Mouse (Mus musculus) mesoderm, embryonic 11.5 days (tissue): ENCODE results near the gene Limd1.

ENCODE experiments used
- DNase-seq: peaks from one replicate; pipeline ENCODE4 v3.0.0-alpha.2; 2012; ENCODE audit warnings: low read depth, low spot score

Gene Limd1

DNA sequence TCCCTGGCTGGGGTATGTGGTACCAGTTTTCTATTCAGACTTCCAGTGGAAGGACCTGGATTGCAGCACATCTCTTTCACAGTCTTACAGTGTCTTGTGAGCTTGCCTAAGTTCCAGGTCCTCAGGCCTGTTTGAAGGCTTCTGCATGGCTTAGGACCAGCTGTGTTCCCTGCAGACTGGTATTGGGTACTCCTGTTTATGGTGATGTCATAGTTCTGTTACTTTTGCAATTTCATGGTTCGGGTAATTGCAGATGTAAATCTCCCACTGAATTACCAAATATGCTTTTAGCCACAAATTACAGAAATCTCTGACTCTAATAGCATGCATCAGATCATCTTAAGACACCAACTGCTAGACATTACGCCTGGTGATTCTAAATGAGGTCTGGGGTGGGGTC lies 36.6 kb downstream of the Limd1 start:
- DNase-seq, result no peak

DNA sequence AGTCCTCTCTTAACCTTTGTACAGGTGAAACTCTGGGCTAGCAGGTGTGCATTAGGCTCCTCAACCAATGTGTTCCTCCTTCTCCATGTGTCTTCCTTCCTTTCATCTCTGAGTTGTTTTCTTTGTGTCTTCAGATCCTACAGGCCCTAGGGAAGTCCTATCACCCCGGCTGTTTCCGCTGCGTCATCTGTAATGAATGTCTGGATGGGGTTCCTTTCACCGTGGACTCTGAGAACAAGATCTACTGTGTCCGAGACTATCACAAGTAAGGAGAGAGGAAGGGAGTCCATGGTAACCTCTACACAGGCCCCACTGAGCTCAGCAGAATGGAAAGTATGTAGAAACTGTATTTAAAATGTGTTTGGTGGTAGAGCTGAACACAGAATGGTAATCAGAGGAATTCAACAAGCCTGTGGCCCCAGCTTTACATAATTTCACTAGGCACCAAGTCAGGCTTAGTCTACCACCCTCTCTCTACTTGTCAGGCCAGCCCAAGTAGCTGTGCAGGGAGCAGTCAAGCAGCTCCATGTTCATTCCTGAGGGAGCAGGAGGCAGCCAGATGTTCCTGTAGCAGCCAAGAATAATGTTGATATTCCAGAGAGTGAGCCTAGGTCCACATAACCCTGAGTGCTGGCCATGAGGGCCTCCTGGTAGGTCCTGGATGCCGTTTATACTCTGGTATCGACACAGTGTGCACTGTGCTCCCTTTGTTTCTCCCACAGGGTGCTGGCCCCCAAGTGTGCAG lies 38.3 kb downstream of the Limd1 start:
- no peak for DNase-seq

DNA sequence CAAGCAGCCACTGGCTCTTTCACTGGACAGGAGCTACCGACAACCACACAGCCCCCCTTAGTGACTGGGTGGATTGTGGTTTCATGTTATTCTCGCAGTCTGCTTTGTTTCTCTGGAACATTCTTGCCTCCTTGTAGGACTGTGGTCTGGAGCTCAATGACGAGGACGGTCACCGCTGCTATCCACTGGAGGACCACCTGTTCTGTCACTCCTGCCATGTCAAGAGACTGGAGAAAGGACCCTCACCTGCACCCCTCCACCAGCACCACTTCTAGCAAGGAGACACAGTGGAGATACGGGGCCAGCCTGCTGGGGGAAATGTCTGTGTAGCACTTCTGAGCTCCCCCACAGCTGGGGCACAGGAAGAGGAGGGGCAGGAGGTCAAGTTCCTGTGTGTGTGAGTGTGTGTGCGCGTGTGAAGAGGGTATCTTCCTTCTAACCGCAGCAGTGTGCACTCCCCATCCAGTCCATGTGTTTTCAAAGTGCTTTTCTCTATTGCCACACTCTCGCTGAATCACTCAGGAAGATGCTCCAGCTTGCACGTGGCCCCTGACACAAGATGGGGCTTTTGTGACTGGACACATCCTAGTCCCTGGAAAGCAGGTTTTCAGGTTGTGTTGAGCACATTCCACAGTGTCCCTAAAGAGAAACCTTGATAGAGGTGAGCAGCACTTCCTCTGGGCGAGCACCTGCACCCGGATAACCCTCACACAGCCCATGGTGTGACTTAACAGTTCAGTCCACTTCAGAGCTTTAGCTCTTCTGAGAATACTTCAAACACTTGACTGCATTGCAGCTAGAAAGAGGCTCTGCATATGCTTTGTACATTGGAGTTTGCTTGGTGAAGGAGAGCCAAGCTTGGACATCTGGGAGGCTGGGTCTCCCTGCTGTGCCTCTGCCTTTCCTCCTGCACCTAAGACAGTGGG lies 40.7 kb downstream of the Limd1 start:
- no peak for DNase-seq

DNA sequence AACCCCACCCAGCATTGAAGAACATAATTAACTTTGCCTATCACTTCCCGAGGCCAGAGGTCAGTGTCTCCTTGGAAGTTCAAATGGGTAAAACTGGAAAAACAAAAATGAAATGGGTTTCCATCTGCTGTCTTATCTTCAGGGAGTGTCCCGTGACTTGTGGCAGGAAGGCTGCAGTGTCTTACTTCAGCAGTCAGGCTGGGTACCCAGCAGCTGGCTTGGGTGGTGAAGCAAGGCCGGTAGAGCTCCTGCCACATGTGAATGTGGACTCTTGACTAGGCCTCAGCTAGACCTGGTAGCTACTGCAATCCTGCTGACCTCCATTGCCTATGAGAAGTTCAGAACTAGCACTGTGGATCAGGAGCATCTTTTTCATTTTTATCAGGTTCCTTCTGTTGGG lies 42.2 kb downstream of the Limd1 start:
- no peak for DNase-seq

DNA sequence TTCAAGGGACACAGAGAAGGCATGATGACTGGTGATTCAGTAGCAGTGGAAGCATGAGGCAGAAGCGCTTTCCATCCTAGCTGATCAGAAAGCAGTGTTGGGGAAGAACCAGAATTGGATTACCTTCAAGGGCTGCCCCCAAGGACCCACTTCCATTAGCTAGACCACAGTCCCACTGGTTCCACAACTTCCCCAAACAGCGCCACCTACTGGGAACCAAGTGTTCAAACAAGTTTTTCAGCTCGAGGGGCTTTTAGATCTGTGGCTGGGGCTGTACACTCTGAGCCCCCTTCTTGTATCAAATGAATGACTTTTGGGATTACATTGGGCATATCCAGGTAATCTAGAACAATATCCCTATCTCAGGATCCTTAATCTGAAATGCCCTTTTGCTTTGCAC lies 45.2 kb downstream of the Limd1 start:
- peak; percentile 60 for DNase-seq

DNA sequence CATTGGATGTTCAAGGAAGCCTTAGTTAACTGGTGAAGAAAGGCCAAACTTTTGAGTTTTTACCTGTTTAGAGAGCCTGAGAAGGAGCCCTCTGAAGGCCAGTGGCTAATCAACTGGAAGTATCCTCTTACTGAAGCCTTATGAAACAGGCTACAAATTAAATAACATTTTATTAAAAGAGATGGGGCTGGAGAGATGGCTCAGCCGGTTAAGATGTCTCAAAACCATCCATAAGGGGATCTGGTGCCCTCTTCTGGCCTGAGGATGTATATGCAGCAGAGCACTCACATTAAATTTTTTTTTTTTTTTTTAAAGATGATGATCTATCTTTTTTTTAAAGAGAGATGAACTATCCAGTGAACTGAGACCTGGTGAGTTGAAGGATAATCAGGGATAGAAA lies 46.6 kb downstream of the Limd1 start:
- peak; percentile 79 for DNase-seq

DNA sequence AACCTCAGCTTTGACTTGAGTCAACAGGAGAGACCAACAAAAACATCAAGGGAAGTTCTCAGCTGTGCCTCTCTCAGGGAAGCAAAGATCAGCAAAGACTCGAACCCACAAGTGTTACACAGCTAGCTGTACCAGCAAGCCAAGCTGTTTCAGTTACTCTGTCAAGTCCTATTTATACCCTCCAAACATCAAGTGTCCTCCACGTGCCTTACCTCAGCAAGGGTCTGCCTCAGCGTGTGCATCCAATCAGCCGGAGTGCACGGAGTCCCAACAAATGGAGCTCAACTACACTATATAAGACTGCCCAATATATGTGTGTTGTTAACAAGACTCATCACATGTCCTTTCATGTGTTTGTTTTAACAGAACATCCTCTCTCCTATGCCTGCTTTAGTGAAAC lies 48.0 kb downstream of the Limd1 start:
- no peak for DNase-seq

DNA sequence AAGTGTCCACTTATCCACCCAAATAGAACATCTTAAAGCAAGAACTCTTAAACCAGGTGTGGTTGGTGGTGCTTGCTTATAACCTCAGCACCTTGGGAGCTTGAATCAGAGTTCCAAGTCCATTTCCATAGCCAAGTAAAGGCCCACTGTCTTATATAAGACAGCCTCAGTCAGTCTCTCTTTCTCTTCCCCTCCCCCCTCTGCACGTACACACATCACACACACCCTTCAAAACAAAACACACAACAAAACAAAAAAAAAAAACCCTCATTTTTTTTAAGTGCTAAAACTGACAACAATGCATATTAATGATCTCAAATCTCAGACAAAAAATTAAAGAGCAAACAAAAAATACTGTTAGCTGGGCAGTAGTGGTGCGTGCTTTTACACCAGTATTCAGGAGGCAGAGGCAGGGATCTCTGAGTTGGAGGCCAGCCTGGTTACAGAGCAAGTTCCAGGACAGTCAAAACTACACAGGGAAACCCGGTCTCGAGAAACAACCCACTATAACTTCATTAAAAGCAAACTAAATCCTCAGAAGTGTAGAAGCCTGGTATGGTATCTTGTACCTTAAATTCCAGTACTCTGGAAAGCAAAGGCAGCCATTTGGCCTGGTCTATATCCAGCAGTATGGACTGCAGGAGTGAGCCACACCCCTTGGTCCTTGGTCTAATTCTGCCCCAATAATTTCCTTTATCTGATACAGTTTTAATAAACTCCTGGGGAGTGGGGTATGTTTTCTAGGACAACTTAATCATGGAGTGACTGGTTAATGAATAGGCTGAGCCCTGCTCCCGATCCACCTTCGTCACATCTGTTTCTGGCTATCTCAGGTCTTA lies 49.8 kb downstream of the Limd1 start:
- peak; percentile 12 for DNase-seq

DNA sequence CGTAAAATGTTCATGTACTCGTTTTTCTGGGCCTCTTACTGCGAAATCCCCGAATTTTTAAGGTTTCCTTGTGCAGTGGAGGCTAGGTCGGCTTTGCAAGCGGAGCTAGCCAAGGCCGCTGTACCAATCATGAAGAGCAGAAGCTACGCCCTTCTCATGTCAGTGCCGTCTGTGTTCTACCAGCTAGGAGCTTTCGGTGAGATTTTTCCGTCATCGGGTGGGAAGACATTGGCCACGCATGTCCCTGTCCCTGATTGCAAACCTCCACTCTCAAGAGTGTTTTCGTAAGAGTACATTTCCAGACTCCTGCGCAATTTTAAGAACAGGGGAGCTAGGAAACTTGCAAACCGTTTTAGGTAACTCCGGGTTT lies 50.4 kb downstream of the Limd1 start:
- no peak for DNase-seq

DNA sequence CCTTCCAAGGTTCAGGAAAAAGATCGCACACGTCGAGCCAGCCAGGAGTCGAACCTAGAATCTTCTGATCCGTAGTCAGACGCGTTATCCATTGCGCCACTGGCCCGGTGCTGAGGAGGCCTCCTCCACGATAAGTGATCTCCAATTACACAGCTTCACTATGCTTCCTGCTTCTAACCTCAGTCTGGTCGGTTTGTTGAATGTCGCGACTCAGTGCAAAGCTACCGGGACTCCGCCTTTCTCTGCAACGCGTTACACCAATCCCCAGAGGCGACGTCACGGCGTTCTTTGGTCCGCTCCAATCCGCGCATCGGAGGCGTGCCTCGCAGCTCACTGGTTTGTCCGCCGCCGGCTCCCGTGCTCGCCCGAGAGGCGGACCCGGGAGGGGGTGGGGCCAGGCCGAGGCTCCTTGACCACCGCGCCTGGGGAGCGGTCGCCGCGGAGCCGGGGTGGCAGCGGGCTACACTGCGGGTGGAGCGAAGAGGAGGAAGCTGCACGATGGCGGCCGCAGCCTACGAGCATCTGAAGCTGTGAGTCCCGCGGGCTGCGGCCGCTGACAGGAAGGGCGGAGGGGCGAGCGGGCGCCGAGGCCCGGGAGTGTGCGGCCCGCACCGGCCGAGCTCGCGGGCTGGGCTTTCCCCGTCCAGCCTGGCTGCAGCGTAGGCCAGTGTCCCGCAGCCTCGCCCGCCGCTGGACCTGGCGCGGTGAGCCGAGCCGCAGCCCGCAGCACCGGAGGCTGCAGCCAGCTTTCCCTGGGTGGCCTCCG lies 51.1 kb downstream of the Limd1 start, which contains the start of gene Sacm1l:
TSS of gene Sacm1l (plus strand) at position 368 of the 766 bp plus-strand sequence.
- peak; percentile 100 for DNase-seq

DNA sequence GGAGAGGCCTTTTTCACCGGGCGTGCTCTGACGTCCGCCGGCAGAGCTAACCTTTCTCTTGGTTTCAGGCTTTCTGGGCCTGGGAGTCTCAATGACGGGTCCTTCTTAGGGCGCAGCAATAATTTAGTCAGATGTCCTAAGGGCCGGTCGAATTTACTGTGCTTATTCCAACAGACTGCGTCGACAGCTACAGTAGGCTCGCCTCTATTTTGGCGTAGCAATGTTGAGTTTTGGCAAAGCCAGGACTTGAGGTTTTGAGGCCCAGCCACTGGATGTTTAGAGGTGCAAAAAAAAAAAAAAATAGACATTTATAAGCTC lies 51.6 kb downstream of the Limd1 start:
- DNase-seq, result peak; percentile 56

DNA sequence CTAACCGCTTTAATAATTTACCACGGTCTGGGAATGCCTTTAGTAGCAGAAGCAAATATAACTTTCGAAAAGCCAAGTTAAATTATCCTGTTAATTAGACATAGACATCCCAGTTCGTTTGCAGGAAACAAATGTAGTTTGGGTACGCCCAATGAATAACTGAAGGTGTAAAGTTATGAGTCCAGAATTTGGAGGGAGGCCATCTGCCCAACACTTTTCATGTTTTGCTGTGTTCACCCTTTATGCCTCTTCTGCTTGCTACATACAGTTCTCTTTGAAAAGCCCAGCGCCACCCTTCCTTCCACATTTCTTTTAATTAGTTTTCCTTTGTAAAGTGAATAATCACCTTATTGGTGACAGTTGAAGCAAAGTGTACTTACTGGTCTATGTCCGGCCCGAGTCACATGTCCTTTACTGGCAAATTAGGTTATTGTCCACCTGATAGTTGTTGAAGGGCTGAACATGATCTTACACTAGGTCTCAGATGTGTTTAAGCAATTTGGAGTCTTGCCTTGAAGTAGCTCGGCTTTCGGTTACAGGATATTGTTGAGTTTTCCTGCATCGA lies 52.1 kb downstream of the Limd1 start:
- no peak for DNase-seq

DNA sequence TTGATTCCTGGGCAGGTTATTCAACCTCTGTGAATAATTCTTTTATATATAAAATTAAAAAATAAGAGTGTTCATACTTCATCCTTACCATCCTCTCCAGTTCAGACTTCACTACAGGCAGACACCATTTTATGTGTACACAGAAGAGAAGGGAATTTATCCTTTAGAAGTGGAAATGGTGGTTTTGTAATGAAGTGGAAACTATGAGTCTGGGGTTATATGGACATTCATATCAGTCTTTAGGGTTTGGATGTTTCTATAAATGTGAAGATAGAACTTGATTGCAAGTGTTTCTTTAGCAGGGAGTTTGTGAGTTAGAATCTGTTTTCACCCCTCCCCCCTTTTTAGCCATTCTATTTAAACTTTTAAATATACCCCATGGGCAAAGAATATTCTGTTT lies 52.7 kb downstream of the Limd1 start:
- DNase-seq, result no peak

DNA sequence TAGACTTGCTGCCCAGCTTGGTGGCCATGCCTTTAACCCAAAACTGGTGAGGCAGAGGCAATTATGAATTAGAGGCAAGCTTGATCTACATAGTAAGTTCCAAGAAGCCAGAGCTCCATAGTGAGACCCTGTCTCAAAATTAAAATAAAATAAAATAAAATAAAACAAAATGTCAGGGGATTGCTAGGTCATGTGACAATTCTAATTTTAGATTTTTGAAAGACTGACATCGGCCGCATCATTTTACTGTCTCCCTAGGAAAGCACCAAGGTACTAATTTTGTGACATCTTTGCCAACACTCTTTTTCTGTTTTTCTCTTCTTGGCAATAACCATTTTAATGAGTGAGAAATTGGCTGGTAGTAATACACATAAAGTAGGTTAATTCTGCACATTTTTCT lies 58.1 kb downstream of the Limd1 start:
- no peak for DNase-seq

DNA sequence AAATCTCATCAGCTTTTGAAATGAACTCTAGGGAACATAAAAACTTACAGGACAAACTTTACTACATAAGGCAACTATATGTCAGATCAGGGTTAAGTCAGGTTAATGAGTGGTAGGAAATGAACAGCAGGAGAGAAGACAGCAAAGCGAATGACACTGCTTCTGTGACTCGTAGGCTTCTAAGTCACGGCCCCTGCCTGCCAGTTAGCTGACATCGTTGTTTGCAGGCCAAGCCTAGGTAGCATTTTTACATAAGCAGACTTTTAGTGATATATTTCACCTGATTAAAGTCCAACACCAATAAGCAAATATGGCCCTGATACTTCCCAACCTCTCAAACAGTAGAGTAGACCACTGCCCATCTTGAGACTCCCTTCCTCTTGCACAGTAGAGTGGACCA lies 59.7 kb downstream of the Limd1 start:
- DNase-seq, result no peak

DNA sequence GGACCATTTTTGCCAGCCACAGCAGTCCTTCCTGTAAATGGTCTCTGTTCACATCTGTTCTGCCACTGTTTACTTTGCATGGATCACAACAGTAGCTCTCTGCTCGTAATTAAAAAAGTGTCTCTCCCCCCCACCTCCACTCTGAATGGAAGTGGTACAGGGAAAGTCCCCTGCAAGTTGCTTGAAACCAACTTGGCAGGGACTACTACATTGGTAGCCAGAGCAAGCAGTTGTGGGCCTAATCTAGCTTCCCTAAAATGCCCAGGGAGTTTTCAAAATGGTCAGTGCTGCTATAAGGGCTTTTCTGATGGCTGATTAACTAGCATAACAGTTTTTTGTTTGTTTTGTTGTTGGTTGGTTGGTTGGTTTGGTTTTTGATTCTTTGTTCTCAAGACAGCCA lies 60.6 kb downstream of the Limd1 start:
- DNase-seq, result no peak

DNA sequence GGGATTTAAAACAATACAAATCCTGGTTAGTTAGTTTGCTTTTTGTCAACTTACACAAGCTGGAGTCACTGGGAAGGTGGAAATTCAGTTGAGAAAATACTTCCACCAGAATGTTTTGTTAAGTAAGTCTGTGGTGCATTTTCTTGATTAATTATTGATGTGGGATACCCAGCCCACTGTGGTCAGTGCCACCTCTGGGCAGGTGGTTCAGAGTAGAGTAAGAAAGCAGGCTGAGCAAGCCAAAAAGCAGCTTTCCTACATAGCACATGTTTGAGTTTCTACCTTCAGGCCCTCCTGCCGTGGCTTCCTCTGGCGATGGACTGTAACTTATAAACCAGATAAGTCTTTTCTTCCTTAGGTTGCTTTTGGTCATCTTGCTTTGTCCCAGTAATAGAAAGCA lies 61.3 kb downstream of the Limd1 start:
- DNase-seq, result no peak

DNA sequence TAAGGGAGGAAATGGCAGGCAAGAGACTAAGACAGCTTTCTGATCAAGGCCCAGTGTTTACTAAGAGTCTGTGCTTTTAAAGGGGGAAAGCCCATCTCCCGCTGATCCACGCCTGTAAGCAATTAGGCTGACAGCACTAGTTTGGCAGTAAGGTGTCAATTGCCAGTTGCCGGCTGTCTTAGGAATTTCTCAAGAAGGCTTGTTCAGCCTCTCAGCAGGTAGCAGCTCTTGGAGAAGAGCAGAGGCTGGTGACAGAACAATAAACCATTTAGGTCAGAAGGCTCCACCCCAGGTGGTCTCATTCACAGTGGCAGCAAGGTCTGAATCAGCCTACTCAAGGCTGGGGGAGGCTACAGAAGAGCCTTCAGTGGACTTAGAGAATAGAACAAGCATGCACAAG lies 76.1 kb downstream of the Limd1 start:
- DNase-seq, result peak; percentile 68
